Mouse (Mus musculus): ENCODE results near the gene Sulf2.

Sulf2 gene

DNA sequence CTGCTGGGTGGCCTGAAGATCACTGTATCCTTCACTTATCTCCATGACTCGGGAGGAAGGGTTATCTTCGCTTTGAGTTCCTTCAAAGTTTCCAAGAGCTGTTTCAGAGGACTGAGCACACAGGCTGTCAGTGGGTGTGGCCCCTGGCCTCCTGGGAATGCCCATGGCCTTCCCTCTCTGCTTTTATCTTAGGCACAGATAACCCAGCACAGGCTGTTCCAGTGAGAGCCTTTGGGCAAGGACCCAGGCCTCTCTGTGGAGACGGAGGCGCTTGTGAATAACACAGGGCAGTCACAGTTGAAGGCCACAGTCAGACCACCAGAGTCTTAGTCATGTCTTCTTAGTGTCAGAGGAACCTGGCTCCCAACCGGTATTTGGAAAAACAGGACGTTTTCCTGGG lies 32.7 kb downstream of the Sulf2 start:
- DNase-seq (ENCODE audit: inconsistent age in 2 of 2, low spot score in 1 of 2), result peak; percentile 75 to 92

GRCm38 (mm10) chr2:166121681-166122355 lies 33.6 kb downstream of the Sulf2 start:
- no peak for DNase-seq (ENCODE audit: inconsistent age in 2 of 2, low spot score in 1 of 2)

GRCm38 (mm10) chr2:166119992-166120391 lies 35.5 kb downstream of the Sulf2 start:
- no peak for DNase-seq (ENCODE audit: inconsistent age in 2 of 2, low spot score in 1 of 2)

GRCm38 (mm10) chr2:166116704-166117103 lies 38.8 kb downstream of the Sulf2 start:
- no peak for DNase-seq (ENCODE audit: inconsistent age in 2 of 2, low spot score in 1 of 2)

GRCm38 (mm10) chr2:166116278-166116608 lies 39.2 kb downstream of the Sulf2 start:
- DNase-seq (ENCODE audit: inconsistent age in 2 of 2, low spot score in 1 of 2), result no peak

DNA sequence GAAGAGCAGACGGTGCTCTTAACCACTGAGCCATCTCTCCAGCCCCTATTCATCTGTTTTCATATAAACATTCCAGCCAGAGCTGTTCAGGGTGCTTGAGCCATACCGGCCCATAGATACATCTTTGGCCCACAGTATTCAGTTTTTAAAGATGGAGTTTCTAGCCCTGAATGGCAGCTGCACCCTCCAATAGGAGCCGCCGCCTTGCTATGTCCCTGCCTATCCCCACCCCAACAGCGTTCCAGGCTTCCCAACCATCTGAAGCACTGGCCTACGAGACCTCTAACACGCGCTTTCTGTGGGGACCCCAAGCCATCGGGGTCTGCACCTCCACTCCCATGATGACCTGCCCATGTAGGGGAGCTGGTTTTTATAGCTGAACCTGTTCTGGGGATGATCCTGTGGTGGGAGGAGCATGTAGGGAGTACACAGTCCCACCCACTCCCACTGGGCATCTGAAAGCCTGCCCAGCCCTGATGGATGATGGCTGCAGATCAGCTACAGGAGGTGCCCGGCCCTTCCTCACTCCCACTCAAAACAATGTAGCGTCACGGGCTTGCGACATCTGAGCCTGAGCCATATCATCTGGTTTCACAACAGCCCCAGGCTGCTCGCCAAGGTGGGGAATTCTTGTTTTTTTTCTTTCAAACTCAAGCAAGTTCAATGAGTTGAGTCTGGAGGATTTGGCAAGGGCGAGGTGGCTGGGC lies 39.7 kb downstream of the Sulf2 start:
- DNase-seq (ENCODE audit: inconsistent age in 2 of 2, low spot score in 1 of 2), result peak; percentile 84 to 95

DNA sequence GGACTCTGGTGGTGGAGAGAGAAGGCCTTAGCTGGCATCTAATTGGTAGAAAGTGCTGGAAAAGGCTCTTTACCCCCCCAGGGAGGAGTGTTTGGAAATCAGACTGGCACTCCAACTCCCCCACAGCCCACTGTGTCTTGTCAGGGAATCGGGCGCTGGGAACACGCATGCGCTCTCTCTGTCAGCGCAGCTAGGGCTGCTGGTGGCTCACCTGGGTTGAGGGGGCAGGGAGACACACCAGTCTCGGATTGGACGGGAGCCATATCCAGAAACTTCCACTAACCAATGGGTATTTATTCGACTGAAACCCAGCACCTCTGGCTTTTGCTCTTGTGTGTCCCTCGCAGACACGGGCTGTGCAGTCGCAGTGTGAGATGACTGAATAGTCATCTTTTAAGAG lies 42.5 kb downstream of the Sulf2 start:
- DNase-seq (ENCODE audit: inconsistent age in 2 of 2, low spot score in 1 of 2), result peak in 1 of 2 experiments; percentile 52

GRCm38 (mm10) chr2:166111831-166112250 lies 43.6 kb downstream of the Sulf2 start:
- DNase-seq (ENCODE audit: inconsistent age in 2 of 2, low spot score in 1 of 2), result peak in 1 of 2 experiments; percentile 54

- peak in 1 of 2 experiments; percentile 55 for DNase-seq (ENCODE audit: inconsistent age in 2 of 2, low spot score in 1 of 2)
Observed at GRCm38 (mm10) chr2:166111238-166111637, 44.2 kb downstream of the Sulf2 start.

- DNase-seq (ENCODE audit: inconsistent age in 2 of 2, low spot score in 1 of 2), result no peak
Observed at GRCm38 (mm10) chr2:166110764-166111163, 44.7 kb downstream of the Sulf2 start.

- DNase-seq (ENCODE audit: inconsistent age in 2 of 2, low spot score in 1 of 2), result peak; percentile 87 to 96
Observed at GRCm38 (mm10) chr2:166108326-166108725, 47.1 kb downstream of the Sulf2 start.

- no peak for DNase-seq (ENCODE audit: inconsistent age in 2 of 2, low spot score in 1 of 2)
Observed at GRCm38 (mm10) chr2:166107911-166108310, 47.6 kb downstream of the Sulf2 start.

DNA sequence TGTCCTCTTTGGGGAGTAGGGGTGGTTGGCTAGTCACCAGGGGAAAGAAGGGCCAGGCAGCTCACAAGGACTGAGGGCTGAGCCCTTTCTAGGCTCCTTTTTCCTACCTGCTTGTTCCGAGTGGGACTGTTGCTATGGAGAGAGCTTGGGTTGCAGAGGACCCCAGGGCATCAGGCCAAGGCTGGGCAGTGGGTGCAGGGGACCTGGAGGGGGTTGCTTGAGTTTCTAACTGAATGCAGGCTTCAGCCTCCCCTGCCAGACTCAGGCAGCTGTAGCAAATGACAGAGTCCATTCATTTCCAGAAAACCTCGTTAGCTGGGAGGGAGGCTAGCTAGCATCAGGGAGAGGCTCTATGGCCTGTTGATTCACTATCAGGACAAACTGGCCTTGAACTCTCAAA lies 48.8 kb downstream of the Sulf2 start:
- DNase-seq (ENCODE audit: inconsistent age in 2 of 2, low spot score in 1 of 2), result no peak

- DNase-seq (ENCODE audit: inconsistent age in 2 of 2, low spot score in 1 of 2), result no peak
Observed at GRCm38 (mm10) chr2:166105911-166106310, 49.6 kb downstream of the Sulf2 start.

- no peak for DNase-seq (ENCODE audit: inconsistent age in 2 of 2, low spot score in 1 of 2)
Observed at GRCm38 (mm10) chr2:166102893-166103292, 52.6 kb downstream of the Sulf2 start.

- DNase-seq (ENCODE audit: inconsistent age in 2 of 2, low spot score in 1 of 2), result no peak
Observed at GRCm38 (mm10) chr2:166100309-166101262, 54.9 kb downstream of the Sulf2 start.

GRCm38 (mm10) chr2:166098292-166098933 lies 57.0 kb downstream of the Sulf2 start:
- peak in 1 of 2 experiments; percentile 57 for DNase-seq (ENCODE audit: inconsistent age in 2 of 2, low spot score in 1 of 2)

DNA sequence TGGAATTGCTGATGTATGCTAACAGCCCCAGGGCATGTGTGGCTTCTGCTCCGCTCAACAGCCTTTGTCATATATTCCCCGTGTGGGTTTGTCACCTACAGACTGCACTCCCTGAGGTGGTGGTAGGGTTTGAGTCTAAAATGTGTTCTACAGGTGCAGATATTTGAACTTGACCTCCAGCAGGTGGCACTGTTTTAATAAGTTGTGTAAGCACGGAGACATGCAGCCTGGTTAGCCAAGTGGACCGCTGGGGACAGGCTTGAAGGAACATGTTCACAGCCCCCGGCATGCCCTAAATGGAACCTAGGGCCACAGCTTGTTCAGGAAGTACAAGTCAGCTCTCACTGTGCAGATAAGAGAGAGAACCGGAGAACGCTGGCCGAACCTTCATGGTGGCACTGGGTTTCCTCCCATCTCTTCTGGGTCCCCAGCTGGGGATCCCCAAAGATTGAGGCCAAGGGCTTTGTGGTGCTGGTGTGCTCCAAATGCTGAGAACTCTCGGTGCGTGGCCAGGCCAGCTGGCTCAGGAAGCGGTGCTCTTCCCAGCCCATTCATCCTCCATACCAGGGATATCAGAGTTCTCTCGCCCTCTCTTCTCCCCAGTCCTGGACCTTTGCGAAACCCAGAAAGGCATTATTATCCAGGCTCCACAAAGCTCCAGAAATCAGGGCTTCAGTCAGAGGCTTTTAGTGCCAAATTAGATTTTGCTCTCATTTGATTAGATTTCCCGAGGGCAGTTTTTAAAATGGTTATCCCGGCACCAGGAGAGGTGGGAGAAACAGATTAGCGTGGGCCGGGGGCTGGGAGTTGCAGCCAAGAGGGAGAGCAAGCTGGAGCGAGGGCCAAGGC lies 57.8 kb downstream of the Sulf2 start:
- DNase-seq (ENCODE audit: inconsistent age in 2 of 2, low spot score in 1 of 2), result peak; percentile 27 to 73

DNA sequence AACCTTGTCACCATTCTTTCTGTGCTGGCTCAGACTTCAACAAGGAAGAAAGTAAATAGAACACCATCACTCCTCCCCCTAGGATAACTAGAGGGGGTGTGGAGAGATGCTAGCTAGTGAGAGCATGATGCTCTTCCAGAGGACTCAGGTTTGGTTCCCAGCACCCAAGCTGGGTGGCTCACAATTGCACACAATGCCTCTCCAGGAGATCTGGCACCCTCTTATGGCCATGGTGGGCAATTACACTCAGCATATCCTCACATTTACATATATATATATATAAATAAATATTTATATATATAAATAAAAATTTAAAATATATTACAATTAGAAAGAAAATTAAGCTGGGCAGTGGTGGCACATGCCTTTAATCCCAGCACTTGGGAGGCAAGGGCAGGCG lies 58.6 kb downstream of the Sulf2 start:
- DNase-seq (ENCODE audit: inconsistent age in 2 of 2, low spot score in 1 of 2), result no peak

- DNase-seq (ENCODE audit: inconsistent age in 2 of 2, low spot score in 1 of 2), result peak in 1 of 2 experiments; percentile 37
Observed at GRCm38 (mm10) chr2:166096300-166096699, 59.2 kb downstream of the Sulf2 start.

All from adrenal gland, adult (tissue).